ENCODE assay signal across 24 mouse cellular contexts in genomic region chr3:105787328-105787727, GRCm38 (mm10). TPM values are rescaled to one million over a fixed set of nuclear protein-coding genes. Genes with fewer than 3 reads are reported as not detected.
DNase-seq lines count a peak whose midpoint lies in the region; ATAC-seq and TF ChIP-seq lines count a peak whose summit lies in the region.
"Had no signal": no experiment of that assay in that cellular context is flagged by ENCODE, and none has a peak within 500 bp of the region (broad histone marks: within the 10 kb centered on the region; RNA-seq: fewer than 3 reads in every experiment).

No protein-coding gene starts in this region.

- no peaks in the 10 kb centered on the region for H3K27me3 ChIP-seq in MEL (ENCODE audit: control insufficient read depth in 1 of 2, insufficient read depth in 2 of 2, low read length in 2 of 2)
- no peaks in the 10 kb centered on the region for H3K27me3 ChIP-seq in splenic B cell, adult 2 months (ENCODE audit: control insufficient read depth, insufficient read depth, low read length, poor library complexity, severe bottlenecking)
- H3K27me3 ChIP-seq: CH12.LX; embryonic facial prominence, embryonic 12.5 days; forebrain, embryonic 13.5 days; forebrain, embryonic 15.5 days; Patski had no signal

- no peak for TF ChIP-seq RAD21 in MEL (IDR thresholded peaks at IDR 0.05; ENCODE audit: low read depth, low read length)

- H3K9me3 ChIP-seq in MEL (replicated peaks; ENCODE audit: insufficient read depth, low read length) = no peaks in the 10 kb centered on the region
- H3K9me3 ChIP-seq: embryonic facial prominence, embryonic 12.5 days; forebrain, embryonic 13.5 days; forebrain, embryonic 15.5 days; G1E had no signal

- peaks cover 45% of the 10 kb centered on the region for H3K79me2 ChIP-seq in MEL (ENCODE audit: control insufficient read depth, insufficient read depth, low read length, poor library complexity)

- TF ChIP-seq CTCF in MEL (IDR thresholded peaks at IDR 0.05 in 2 of 3, conservative IDR thresholded peaks at IDR 0.05 in 1 of 3; ENCODE audit: control insufficient read depth in 1 of 3, insufficient read depth in 1 of 3, low read depth in 2 of 3, low read length in 3 of 3, poor library complexity in 1 of 3, severe bottlenecking in 1 of 3) = no peak

- TF ChIP-seq EP300 in MEL (IDR thresholded peaks at IDR 0.05; ENCODE audit: low read depth in 1 of 2, low read length in 2 of 2) = no peak

- no peak for TF ChIP-seq POLR2A in MEL (IDR thresholded peaks at IDR 0.05; ENCODE audit: control insufficient read depth in 1 of 2, insufficient read depth in 1 of 2, low read depth in 1 of 2, low read length in 2 of 2, poor library complexity in 1 of 2)

- H3K4me1 ChIP-seq in MEL (ENCODE audit: control insufficient read depth in 1 of 2, insufficient read depth in 2 of 2, low read length in 2 of 2) = peaks cover 0 to 3% of the 10 kb centered on the region in 2 experiments; a peak in 2 of 4 replicates
- H3K4me1 ChIP-seq: forebrain, embryonic 15.5 days had no signal

- intact Hi-C loops in heart, postnatal 14 days (cut with DNase I) = no loop called here

- no peak overlapping the region for H3K9ac ChIP-seq in MEL (ENCODE audit: control insufficient read depth, low read depth, low read length, poor library complexity, severe bottlenecking)
- H3K9ac ChIP-seq: embryonic facial prominence, embryonic 12.5 days; forebrain, embryonic 13.5 days; forebrain, embryonic 15.5 days; forebrain, postnatal 0 days had no signal

- ATAC-seq in common myeloid progenitor, adult 5-6 weeks (replicated peaks; ENCODE audit: low read depth, poor library complexity, severe bottlenecking) = peak; percentile 62; the same call in 1 of the 2 replicates
- ATAC-seq: activated CD4-positive, CD25-positive, alpha-beta regulatory T cell, adult 4 months; CD4-positive, CD25-positive, alpha-beta regulatory T cell, adult 4 months; forebrain, embryonic 13.5 days; forebrain, embryonic 15.5 days; forebrain, postnatal 0 days; Patski had no signal

- peaks cover 8 to 13% of the 10 kb centered on the region in 2 experiments for H3K36me3 ChIP-seq in MEL (ENCODE audit: control insufficient read depth in 1 of 2, insufficient read depth in 2 of 2, low read length in 2 of 2)
- H3K36me3 ChIP-seq in splenic B cell, adult 2 months (ENCODE audit: control insufficient read depth, insufficient read depth, low read length, poor library complexity, severe bottlenecking) = peaks cover 2% of the 10 kb centered on the region
- H3K36me3 ChIP-seq: embryonic facial prominence, embryonic 12.5 days had no signal

- H3K4me3 ChIP-seq in MEL (ENCODE audit: control insufficient read depth in 1 of 2, insufficient read depth in 1 of 2, low read depth in 2 of 2, low read length in 2 of 2) = no peak overlapping the region
- H3K4me3 ChIP-seq: embryonic facial prominence, embryonic 10.5 days; embryonic facial prominence, embryonic 12.5 days; forebrain, embryonic 13.5 days; forebrain, embryonic 15.5 days had no signal

- no peak overlapping the region for H3K27ac ChIP-seq in MEL (ENCODE audit: control insufficient read depth, low read depth, low read length)
- H3K27ac ChIP-seq: embryonic facial prominence, embryonic 10.5 days; embryonic facial prominence, embryonic 12.5 days; forebrain, embryonic 13.5 days; forebrain, embryonic 15.5 days had no signal

- peak; percentile 44 for DNase-seq in MEL (ENCODE audit: low read depth, low spot score)
- peak; percentile 23 for DNase-seq in splenic B cell, adult 2 months (ENCODE audit: low read depth, low spot score)
- DNase-seq in lung, postnatal 25 days (ENCODE audit: low spot score) = no peak
- no peak for DNase-seq in heart, postnatal 14 days
- DNase-seq: adrenal gland, adult 8-10 months; adrenal gland, postnatal 14 days; adrenal gland, postnatal 36 days; B cell, adult 2 months; cerebellum, adult 18-20 months; cerebellum, adult 8-10 months; cerebellum, adult 9-11 months; cerebellum, postnatal 14 days; cerebellum, postnatal 36 days; forebrain, postnatal 0 days had no signal

TF ChIP-seq in MEL, 35 proteins besides CTCF, POLR2A, EP300 and RAD21:
- TF ChIP-seq SIN3A (IDR thresholded peaks at IDR 0.05; ENCODE audit: low read length) = 0 out of 2 replicates have a peak, but pooled peaks have one; percentile 20
- TF ChIP-seq BHLHE40 (IDR thresholded peaks at IDR 0.05; ENCODE audit: borderline replicate concordance, low read depth, low read length) = no peak

RNA-seq across cellular contexts. Expression of gene Rap1a, which starts 13.8 kb away (rescaled TPM):
- total RNA-seq in MEL (2012; rRNA removed) = 32.3 and 39.7 TPM in 2 replicates
- 10 to 100 TPM in 1 of 2 experiments, not detected in 1; 64.5 TPM for polyA plus RNA-seq in MEL (2012; ENCODE audit: insufficient read depth in 1 of 2, insufficient read length in 2 of 2, low read depth in 1 of 2, low replicate concordance in 2 of 2, missing spikeins in 1 of 2)
- total RNA-seq in common myeloid progenitor, adult 5-6 weeks (2017) = 134 and 136 TPM in 2 replicates
- 100 to 1,000 TPM; 103 to 116 TPM for total RNA-seq in heart, postnatal 14 days (2021)

Comparison
In these comparisons a context has a peak if more than half of its experiments do, and no peak if none do; other contexts are left out.
1. DNase-seq: peak in MEL (single experiment) and splenic B cell, adult 2 months (single experiment); none in lung, postnatal 25 days (single experiment) and heart, postnatal 14 days (0 of 2).